Mouse (Mus musculus) stomach, postnatal 0 days (tissue): ENCODE data around the gene Tenm2.

Experiments used
- CTCF ChIP-seq: IDR thresholded peaks from 2 replicates; pipeline ENCODE4 v1.5.1; 2016; ENCODE audit warnings: antibody characterized with exemption, low read depth, mild to moderate bottlenecking, moderate library complexity
- EP300 ChIP-seq: optimal IDR thresholded peaks from 2 replicates; pipeline ENCODE3; 2016; ENCODE audit warnings: antibody characterized with exemption

DNA sequence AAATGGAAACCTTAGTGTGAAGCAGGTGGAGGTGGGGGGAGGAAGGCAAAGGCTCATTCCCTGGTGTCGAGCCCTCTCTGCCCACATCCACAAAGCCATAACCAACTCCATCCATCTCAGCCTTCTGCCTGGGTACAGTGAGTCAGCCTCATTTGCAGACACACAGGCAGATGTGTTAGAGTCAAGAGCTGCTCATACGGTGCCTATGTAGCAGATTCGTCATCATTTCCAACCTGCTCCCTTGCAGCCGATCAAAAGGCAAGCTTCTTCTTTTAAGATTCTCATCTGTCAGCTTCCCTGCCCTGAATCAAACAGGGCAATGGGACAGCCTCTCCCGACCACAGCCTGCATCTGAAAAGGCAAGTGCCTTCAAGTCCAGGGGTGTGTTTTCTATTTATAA is 979.0 kb downstream of the Tenm2 start:
- TF ChIP-seq CTCF: no peak
- TF ChIP-seq EP300: no peak
